Mouse (Mus musculus) liver, embryonic 12.5 days (tissue): ENCODE data around the gene Lbhd1. TPM values are rescaled to one million over a fixed set of nuclear protein-coding genes. Genes with fewer than 3 reads are reported as not detected.
"Not testable (repeated sequence)": the region's sequence is repeated elsewhere in the genome, so short reads cannot be mapped to it uniquely, and the experiment has no call there.

ENCODE experiments used
- ATAC-seq: fragments of 200-750 bp; cut with Nextera tagmentation; 2 replicates; pipeline ENCODE4 v1.8.0; 2017; ENCODE audit warnings: moderate number of reproducible peaks, mild to moderate bottlenecking, moderate library complexity
- H3K27ac ChIP-seq: fragments of 300-500 bp; sonication (generic); 2 replicates; pipeline ENCODE4 v1.5.1; 2016; ENCODE audit warnings: mild to moderate bottlenecking
- H3K27me3 ChIP-seq: fragments of 300-500 bp; sonication (generic); replicated peaks from 2 replicates; pipeline ENCODE4 v1.6.1; 2016; ENCODE audit warnings: mild to moderate bottlenecking, moderate library complexity
- H3K36me3 ChIP-seq: fragments of 300-500 bp; sonication (generic); 2 replicates; pipeline ENCODE4 v1.6.1; 2016; ENCODE audit warnings: mild to moderate bottlenecking, moderate library complexity
- H3K4me1 ChIP-seq: fragments of 300-500 bp; sonication (generic); 2 replicates; pipeline ENCODE4 v1.6.1; 2016
- H3K4me2 ChIP-seq: fragments of 300-500 bp; sonication (generic); 2 replicates; pipeline ENCODE4 v1.6.1; 2016; ENCODE audit warnings: mild to moderate bottlenecking, moderate library complexity
- H3K4me3 ChIP-seq: fragments of 300-500 bp; sonication (generic); 2 replicates; pipeline ENCODE4 v1.5.1; 2016; ENCODE audit warnings: mild to moderate bottlenecking, moderate library complexity
- H3K9ac ChIP-seq: fragments of 300-500 bp; sonication (generic); 2 replicates; pipeline ENCODE4 v1.6.1; 2016; ENCODE audit warnings: mild to moderate bottlenecking, moderate library complexity
- H3K9me3 ChIP-seq: fragments of 300-500 bp; sonication (generic); replicated peaks from 2 replicates; pipeline ENCODE4 v1.6.1; 2016; ENCODE audit warnings: mild to moderate bottlenecking, moderate library complexity
- whole genome bisulfite sequencing: fragments of 180-500 bp; shearing (Covaris S2); methylation state at CpG from one replicate; pipeline ENCODE4 v1.1.7; 2016; ENCODE audit not compliant: insufficient replicate concordance; 5-methylcytosine and 5-hydroxymethylcytosine counted together
- polyA plus RNA-seq: library from polyadenylated mRNA; unstranded; fragments of >200 nt; fragmentation: Nextera tagmentation; extraction: Ambion mirVana; gene quantifications from 2 replicates; pipeline ENCODE4 v1.2.1, GENCODE M21; 2016

Lbhd1 gene
- polyA plus RNA-seq, 1 experiment from 2014 or later = 80.4 TPM

DNA sequence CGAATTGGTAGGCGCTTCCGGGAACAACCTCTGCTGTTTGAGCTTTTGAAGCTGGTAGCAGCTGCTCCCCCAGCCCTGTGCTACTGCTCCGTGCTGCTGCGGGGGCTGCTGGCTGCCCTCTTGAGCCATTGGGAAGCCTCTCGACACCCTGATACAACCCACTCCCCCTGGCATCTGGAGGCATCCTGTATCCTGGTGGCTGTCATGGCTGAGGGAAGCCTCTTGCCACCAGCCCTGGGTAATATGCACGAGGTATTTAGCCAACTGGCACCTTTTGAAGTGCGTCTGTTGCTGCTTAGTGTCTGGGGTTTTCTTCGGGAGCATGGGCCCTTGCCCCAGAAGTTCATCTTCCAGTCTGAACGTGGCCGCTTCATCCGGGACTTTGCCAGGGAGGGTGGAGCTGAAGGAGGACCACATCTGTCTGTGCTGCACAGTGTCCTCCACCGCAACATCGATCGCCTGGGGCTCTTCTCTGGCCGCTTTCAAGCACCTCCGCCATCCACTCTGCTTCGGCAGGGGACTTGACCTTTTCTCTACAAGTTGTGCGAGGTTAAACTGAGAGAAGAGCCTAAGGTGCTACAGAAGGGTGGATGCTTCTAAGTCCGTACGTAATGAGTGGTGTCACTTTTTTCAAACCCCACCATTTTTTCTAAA lies 13.8 kb downstream of the Lbhd1 start:
- H3K27ac ChIP-seq = peak overlapping the region; percentile 90
- H3K36me3 ChIP-seq = peaks cover 49% of the 10 kb centered on the region
- H3K4me2 ChIP-seq = peak overlapping the region; percentile 82
- H3K27me3 ChIP-seq, H3K9me3 ChIP-seq: not testable (repeated sequence)
- H3K9ac ChIP-seq = peak overlapping the region; percentile 96
- H3K4me3 ChIP-seq = peak overlapping the region; percentile 90
- 33% methylated on average over 21 of the region's 21 CpGs for WGBS
- ATAC-seq = peak; percentile 50
- H3K4me1 ChIP-seq = peaks cover 71% of the 10 kb centered on the region

DNA sequence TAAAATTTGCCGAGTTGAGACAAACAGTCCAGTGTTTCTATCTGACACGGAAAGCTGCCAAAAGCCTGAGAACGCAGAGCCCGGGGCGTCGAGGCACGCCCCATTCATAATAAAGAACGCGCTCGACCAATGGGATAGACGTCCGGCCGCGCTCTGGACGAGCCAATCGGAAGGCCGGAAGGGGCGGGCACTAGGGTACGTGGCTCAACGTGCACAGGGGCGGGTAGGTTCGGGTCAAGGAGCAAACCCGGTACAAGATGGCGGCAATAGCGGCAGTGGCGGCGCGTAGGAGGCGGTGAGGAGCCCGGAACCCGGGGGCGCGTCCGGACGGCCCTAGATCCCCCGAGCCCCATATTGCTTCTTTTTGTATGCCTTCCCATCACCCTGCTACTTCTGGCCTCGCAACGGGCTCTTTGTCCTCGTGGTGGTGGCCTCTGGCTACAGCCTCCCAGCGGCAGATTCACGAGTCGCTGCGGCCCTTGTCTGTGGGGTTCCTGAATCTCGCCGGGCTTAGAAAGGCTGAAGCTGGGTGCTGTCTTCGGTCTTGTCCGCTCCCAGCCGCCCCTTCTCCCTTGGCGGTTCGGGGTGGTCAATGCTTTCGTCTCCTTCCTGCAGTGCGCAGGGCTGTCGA lies 14.4 kb downstream of the Lbhd1 start, which contains the start of gene Ganab:
Gene Ganab (plus strand): TSS at position 207 of the 631 bp plus-strand sequence.
- under 1% methylated on average over 53 of the region's 53 CpGs for WGBS
- Histone ChIP-seq H3K4me1 (peaks cover 67% of the 10 kb centered on the region), H3K27ac (peak within 1 kb of the TSS; percentile 90), H3K27me3 (no peaks in the 10 kb centered on the region), H3K9me3 (no peaks in the 10 kb centered on the region), H3K4me2 (peak within 1 kb of the TSS; percentile 82), H3K9ac (peak within 1 kb of the TSS; percentile 96), H3K4me3 (peak within 1 kb of the TSS; percentile 90), H3K36me3 (peaks cover 55% of the 10 kb centered on the region)
- ATAC-seq = peak; percentile 98

DNA sequence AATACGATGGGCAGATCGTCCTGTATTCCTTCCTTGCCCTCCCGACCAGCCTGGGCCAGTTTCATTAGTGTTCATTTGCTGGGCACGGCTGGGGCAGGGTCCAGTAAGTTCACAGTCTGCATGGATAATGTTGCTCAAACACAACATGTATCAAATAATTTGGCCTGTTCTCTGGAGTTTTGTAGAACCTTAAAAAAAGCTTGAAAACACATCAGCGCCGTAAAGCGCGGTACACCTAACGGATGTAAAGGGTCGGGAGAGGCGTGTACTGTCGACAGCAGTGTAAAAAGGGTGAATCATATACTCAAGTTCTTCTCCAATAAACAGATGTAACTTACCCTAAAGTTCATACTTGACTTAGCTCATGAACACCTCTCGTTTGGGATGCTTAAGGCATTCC lies 15.0 kb downstream of the Lbhd1 start:
- H3K36me3 ChIP-seq = peaks cover 61% of the 10 kb centered on the region
- ATAC-seq = no peak

DNA sequence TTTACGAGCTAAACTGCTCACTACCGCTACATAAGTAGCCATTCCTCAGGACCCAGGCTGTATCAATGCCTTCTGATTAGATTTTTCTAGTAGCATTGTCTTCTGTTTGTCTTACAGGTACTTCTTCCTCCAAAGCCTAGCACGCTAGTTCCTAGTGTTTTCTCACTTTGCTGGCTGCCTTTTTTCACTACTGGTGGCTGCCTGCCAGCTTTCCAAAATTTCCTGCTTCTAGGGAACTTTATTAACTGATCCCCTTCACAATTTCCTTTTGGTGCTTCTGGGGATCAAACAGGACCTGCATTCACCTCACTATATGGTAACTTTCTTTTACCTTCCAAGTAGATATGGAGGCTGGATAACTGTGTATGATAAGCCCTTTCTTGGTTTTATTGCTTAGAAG lies 15.5 kb downstream of the Lbhd1 start:
- H3K4me2 ChIP-seq = peak overlapping the region; percentile 82
- ATAC-seq = no peak
- H3K27ac ChIP-seq = peak overlapping the region; percentile 89
- H3K9ac ChIP-seq = peak overlapping the region; percentile 96
- peak overlapping the region; percentile 90 for H3K4me3 ChIP-seq
- 41% methylated on average over 3 of the region's 3 CpGs for WGBS
- H3K4me1 ChIP-seq = peaks cover 59% of the 10 kb centered on the region
- no peaks in the 10 kb centered on the region for H3K27me3 ChIP-seq
- H3K9me3 ChIP-seq = no peaks in the 10 kb centered on the region
- H3K36me3 ChIP-seq = peaks cover 66% of the 10 kb centered on the region

More for the DNA sequence above, 15.0 kb downstream of the Lbhd1 start:
- peak overlapping the region; percentile 90 for H3K4me3 ChIP-seq
- H3K9ac ChIP-seq = peak overlapping the region; percentile 96
- peak overlapping the region; percentile 82 for H3K4me2 ChIP-seq
- H3K9me3 ChIP-seq = no peaks in the 10 kb centered on the region
- H3K27me3 ChIP-seq = no peaks in the 10 kb centered on the region
- WGBS = 2% methylated on average over 13 of the region's 13 CpGs
- H3K27ac ChIP-seq = peak overlapping the region; percentile 89
- H3K4me1 ChIP-seq = peaks cover 64% of the 10 kb centered on the region

DNA sequence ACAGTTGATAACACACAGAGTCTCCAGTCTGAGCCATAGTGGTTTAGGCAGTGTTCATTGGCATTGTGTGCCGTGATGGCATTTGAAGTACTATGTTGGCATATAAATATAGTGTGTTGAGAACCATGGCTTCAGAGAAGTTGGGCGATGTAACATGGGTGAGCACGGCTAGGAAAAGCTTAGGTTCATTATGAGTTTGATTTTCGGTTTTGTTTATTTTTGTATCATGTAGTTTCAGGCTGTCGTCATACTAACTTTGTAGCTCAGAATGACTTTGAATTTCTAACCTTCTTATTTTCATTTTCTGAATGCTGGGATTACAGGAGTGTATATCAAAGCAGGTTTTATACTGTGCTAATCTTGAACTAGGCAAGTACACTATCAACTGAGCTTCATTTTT lies 19.9 kb downstream of the Lbhd1 start:
- Histone ChIP-seq H3K27ac (no peak overlapping the region), H3K9ac (no peak overlapping the region), H3K36me3 (peaks cover 82% of the 10 kb centered on the region), H3K4me1 (peaks cover 24% of the 10 kb centered on the region), H3K9me3 (no peaks in the 10 kb centered on the region), H3K27me3 (no peaks in the 10 kb centered on the region), H3K4me2 (no peak overlapping the region), H3K4me3 (no peak overlapping the region)
- ATAC-seq = no peak
- 87% methylated on average over 5 of the region's 5 CpGs for WGBS

DNA sequence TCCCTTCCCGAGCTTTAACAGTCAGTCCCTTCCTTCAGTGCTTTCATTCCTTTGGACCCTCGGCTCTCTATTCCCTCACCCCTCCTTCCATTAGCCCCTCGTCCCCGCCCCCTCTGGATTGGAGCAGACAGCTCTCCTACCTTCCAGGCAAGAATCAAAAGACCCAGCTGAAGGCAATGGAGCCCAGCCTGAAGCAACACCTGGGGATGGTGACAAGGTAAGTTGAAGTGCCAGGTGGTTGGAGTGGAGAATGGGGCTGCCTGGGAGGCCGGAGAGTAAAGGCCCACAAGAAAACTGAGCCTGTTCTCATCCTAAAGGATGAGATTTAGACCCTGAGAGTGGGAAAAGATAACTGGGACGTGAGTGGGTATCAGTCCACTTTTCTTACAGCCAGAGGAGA lies 25.0 kb downstream of the Lbhd1 start:
- Histone ChIP-seq H3K36me3 (peaks cover 100% of the 10 kb centered on the region), H3K27me3 (no peaks in the 10 kb centered on the region), H3K4me3 (no peak overlapping the region), H3K4me2 (no peak overlapping the region), H3K27ac (no peak overlapping the region), H3K9ac (no peak overlapping the region), H3K9me3 (no peaks in the 10 kb centered on the region), H3K4me1 (no peaks in the 10 kb centered on the region)
- ATAC-seq = no peak
- WGBS = 89% methylated on average over 6 of the region's 6 CpGs

DNA sequence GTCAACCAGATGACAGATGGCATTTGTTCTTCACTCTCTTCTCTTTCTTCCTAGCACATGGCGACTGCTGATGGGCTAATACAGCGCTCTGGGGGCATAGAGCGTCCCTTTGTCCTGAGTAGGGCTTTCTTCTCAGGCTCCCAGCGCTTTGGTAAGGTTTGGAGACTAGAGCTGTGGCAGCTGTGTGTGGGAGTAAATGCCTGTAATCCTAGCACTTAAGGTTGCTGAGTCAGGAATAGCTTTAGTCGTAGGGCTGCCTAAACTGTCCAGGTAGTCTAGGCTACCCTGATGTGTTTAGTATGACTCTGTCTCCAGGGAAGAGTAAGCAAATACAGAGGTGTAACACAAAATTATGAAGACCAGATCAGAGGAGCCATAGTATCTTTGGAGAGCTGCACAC lies 28.3 kb downstream of the Lbhd1 start:
- Histone ChIP-seq H3K27me3 (no peaks in the 10 kb centered on the region), H3K4me1 (no peaks in the 10 kb centered on the region), H3K9me3 (no peaks in the 10 kb centered on the region), H3K36me3 (peaks cover 100% of the 10 kb centered on the region), H3K4me2 (no peak overlapping the region), H3K27ac (no peak overlapping the region), H3K9ac (no peak overlapping the region), H3K4me3 (no peak overlapping the region)
- no peak for ATAC-seq
- WGBS = 90% methylated on average over 5 of the region's 5 CpGs

DNA sequence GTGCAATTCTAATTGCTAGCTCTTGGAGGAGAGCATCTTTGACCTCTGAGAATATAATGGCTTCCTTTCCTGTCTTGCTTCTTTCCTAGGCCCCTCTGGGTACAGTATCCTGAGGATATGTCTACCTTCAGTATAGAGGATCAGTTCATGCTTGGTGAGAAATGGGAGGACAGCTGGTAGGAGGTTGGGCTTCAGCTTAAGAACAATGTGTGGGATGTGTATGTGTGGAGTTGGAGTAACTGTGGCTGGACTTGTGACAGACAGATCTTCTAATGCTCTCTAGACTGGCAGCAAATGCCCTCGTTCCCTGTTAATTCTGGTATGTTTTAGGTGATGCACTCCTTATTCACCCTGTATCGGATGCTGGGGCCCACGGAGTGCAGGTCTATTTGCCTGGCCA lies 30.7 kb downstream of the Lbhd1 start:
- Histone ChIP-seq H3K36me3 (peaks cover 80% of the 10 kb centered on the region), H3K4me1 (peaks cover 8% of the 10 kb centered on the region; the same call in 1 of the 2 replicates), H3K9me3 (no peaks in the 10 kb centered on the region), H3K27ac (no peak overlapping the region), H3K4me3 (no peak overlapping the region), H3K27me3 (no peaks in the 10 kb centered on the region), H3K4me2 (no peak overlapping the region), H3K9ac (no peak overlapping the region)
- WGBS = 92% methylated on average over 3 of the region's 3 CpGs
- no peak for ATAC-seq

DNA sequence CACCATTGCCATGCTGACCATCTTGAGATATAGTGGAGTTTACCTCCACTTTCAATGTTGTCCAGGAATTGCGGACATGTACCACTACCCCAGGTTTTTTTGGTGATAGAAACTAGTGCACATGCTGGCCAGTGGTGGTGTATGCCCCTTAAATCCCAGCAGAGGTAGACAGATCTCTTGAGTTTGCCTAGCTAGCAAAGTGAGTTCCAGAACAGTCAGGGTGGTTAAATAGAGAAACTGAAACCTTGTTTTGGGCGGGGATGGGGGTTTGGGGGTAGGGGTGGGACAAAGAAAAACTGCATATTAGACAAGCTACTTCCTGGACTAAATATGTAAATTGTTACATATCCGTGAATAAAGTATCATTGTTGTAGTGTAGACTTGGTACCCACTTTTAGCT lies 35.5 kb downstream of the Lbhd1 start:
- WGBS = 73% methylated on average over 3 of the region's 3 CpGs
- ATAC-seq = no peak
- Histone ChIP-seq H3K9me3 (no peaks in the 10 kb centered on the region), H3K36me3 (peaks cover 51% of the 10 kb centered on the region), H3K27me3 (no peaks in the 10 kb centered on the region), H3K4me3 (no peak overlapping the region), H3K9ac (no peak overlapping the region), H3K4me1 (peaks cover 46% of the 10 kb centered on the region), H3K27ac (peak overlapping the region; percentile 95; the same call in 1 of the 2 replicates), H3K4me2 (no peak overlapping the region)

DNA sequence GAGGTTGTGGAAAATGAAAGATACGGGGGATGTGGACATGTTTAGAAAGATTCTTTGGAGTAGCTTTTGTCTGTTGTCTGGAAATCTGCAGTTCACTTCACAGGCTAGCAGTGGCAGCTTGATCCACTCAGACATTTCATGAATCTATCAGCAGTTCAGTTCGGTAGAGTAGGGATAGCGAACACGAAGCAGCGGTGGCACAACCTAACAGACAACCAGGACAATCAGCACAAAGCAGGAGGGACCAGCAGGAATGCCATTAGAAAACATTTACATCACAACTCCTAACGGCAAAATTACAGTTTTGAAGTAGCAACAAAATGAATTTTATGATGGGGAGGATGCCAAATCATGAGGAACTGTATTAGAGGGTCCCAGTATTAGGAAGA lies 36.1 kb downstream of the Lbhd1 start:
- Histone ChIP-seq H3K27ac (peak overlapping the region; percentile 95), H3K9me3 (no peaks in the 10 kb centered on the region), H3K27me3 (no peaks in the 10 kb centered on the region), H3K9ac (peak overlapping the region; percentile 90), H3K36me3 (peaks cover 50% of the 10 kb centered on the region), H3K4me3 (peak overlapping the region; percentile 87), H3K4me2 (peak overlapping the region; percentile 87), H3K4me1 (peaks cover 48% of the 10 kb centered on the region)
- WGBS = 64% methylated on average over 6 of the region's 6 CpGs
- no peak for ATAC-seq

DNA sequence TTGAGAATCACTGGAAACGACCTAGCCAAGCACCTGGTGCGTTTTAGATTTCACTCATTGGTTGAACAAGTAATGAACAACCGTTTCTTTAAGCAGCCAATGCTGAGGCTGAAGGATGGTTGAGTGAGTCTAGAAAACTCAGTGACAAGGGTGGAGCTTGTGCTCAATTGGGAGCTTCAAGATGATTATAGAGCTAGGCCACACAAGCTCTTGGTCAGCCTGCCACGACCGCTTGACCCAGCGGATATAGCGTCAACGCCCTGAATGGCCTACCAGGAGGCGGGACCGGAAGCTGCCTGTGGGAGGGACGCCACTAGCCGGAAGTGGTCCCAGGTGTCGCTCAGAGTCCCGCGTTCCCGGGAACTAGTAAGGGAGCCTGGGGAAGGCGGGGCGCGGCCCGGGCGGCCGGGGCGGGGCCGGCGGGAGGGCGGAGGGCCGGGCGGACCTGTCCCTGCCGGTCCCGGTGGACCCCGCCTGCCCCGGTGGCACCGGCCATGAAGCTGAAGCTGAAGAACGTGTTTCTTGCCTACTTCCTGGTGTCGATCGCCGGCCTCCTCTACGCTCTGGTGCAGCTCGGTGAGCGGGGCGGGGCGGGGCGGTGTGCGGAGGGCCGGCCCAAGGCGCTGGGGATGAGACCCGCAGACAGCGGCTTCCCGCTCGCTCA lies 36.7 kb downstream of the Lbhd1 start, which contains the start of gene B3gat3:
Gene B3gat3 (plus strand): TSS at position 302 of the 664 bp plus-strand sequence.
- Histone ChIP-seq H3K4me1 (peaks cover 48% of the 10 kb centered on the region), H3K27me3 (no peaks in the 10 kb centered on the region), H3K36me3 (peaks cover 47% of the 10 kb centered on the region), H3K9ac (peak within 1 kb of the TSS; percentile 90), H3K4me2 (peak within 1 kb of the TSS; percentile 87), H3K27ac (peak within 1 kb of the TSS; percentile 95), H3K4me3 (peak within 1 kb of the TSS; percentile 87), H3K9me3 (no peaks in the 10 kb centered on the region)
- 2% methylated on average over 49 of the region's 50 CpGs for WGBS
- peak; percentile 95 for ATAC-seq

DNA sequence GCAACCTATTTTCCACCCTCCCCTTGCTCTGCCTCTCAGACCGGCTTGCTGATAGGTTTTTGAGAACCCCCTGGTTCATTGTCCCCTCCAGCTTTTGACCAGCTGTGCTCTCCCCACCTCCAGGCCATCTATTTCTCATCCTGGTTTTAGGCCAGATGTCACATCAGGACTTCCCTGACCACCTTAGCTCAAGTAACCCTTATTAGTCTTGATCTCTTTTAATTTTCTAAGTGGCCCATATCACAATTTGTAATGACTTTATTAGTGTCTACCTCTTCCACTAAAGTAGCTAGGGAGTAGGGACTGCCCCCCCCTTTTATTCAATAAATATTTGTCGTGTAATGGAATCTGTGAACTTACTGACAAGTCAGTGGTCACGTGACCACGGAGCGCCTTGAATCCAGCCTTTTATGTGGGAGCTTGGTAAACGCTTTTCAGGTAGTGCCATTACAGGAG lies 37.3 kb downstream of the Lbhd1 start:
- 2% methylated on average over 6 of the region's 6 CpGs for WGBS

More for the DNA sequence above, 37.3 kb downstream of the Lbhd1 start:
- H3K9ac ChIP-seq = peak overlapping the region; percentile 90
- no peaks in the 10 kb centered on the region for H3K27me3 ChIP-seq
- H3K4me1 ChIP-seq = peaks cover 49% of the 10 kb centered on the region
- peaks cover 47% of the 10 kb centered on the region for H3K36me3 ChIP-seq
- no peaks in the 10 kb centered on the region for H3K9me3 ChIP-seq
- H3K27ac ChIP-seq = peak overlapping the region; percentile 95
- H3K4me3 ChIP-seq = peak overlapping the region; percentile 87
- ATAC-seq = no peak
- H3K4me2 ChIP-seq = peak overlapping the region; percentile 87
